Mouse (Mus musculus) lung, embryonic 15.5 days (tissue): Measurements from ENCODE around the gene Vgll4. TPM values are rescaled to one million over a fixed set of nuclear protein-coding genes. Genes with fewer than 3 reads are reported as not detected.
A peak's percentile ranks its signal among the peaks of the same experiment; 100 is the strongest.

Source experiments
- ATAC-seq: fragments of 200-750 bp; cut with Nextera tagmentation; 2 replicates; pipeline ENCODE4 v1.8.0; 2017; ENCODE audit warnings: moderate number of reproducible peaks, borderline replicate concordance; ENCODE audit not compliant: low FRiP score, low TSS enrichment; ENCODE audit errors: extremely low read depth
- H3K27ac ChIP-seq: fragments of 300-500 bp; sonication (generic); 2 replicates; pipeline ENCODE4 v1.5.1; 2015; ENCODE audit warnings: moderate library complexity, mild to moderate bottlenecking, inconsistent platforms
- H3K27me3 ChIP-seq: fragments of 300-500 bp; sonication (generic); 2 replicates; pipeline ENCODE4 v1.6.1; 2015; ENCODE audit warnings: inconsistent platforms
- H3K36me3 ChIP-seq: fragments of 300-500 bp; sonication (generic); 2 replicates; pipeline ENCODE4 v1.6.1; 2015; ENCODE audit warnings: inconsistent platforms
- H3K4me1 ChIP-seq: fragments of 300-500 bp; sonication (generic); 2 replicates; pipeline ENCODE4 v1.6.1; 2015; ENCODE audit warnings: inconsistent platforms
- H3K4me2 ChIP-seq: fragments of 300-500 bp; sonication (generic); 2 replicates; pipeline ENCODE4 v1.6.1; 2015; ENCODE audit warnings: inconsistent platforms, mild to moderate bottlenecking, moderate library complexity
- H3K4me3 ChIP-seq: fragments of 300-500 bp; sonication (generic); 2 replicates; pipeline ENCODE4 v1.5.1; 2015; ENCODE audit warnings: mild to moderate bottlenecking, inconsistent platforms
- H3K9ac ChIP-seq: fragments of 300-500 bp; sonication (generic); 2 replicates; pipeline ENCODE4 v1.6.1; 2015; ENCODE audit warnings: inconsistent platforms
- H3K9me3 ChIP-seq: fragments of 300-500 bp; sonication (generic); 2 replicates; pipeline ENCODE4 v1.6.1; 2016; ENCODE audit warnings: inconsistent platforms
- WGBS: fragments of 180-500 bp; shearing (Covaris S2); methylation state at CpG from one replicate; pipeline ENCODE4 v1.1.7; 2015; 5-methylcytosine and 5-hydroxymethylcytosine counted together
- polyA plus RNA-seq: library from polyadenylated mRNA; unstranded; fragments of >200 nt; fragmentation: Nextera tagmentation; extraction: Ambion mirVana; gene quantifications from 2 replicates; pipeline ENCODE4 v1.2.1, GENCODE M21; 2015

Gene Vgll4
- polyA plus RNA-seq, 1 experiment from 2014 or later, result 147 TPM

DNA sequence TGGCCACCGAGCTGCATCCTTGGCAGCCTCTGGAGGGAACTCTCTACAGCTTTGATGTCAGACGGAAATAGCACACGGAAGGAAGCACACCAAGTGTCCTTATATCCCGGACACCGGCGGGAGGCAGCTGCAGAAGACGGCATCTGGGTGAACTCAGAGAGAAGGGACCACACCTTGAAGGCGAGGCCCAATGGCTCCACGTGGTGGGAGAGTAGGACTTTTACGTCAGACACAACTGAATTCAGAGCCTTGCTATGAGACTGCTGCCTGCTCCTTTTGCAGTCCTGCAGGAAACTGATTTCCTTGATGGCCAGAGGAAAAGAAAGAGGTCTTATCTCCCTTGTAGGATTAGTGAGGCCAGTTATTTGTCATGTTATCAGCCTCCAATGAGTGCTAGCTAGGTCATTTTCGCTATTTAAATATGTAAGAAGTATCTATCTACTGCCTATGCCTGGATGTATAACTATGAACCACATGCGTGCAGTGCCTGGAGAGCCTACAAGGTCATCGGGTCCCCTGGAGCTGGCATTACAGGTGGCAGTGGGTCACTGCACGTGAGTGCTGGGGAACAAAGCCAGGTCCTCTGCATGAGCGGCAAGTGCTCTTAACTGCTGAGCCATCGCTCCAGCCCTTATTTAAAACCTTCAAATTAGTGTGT is 28.7 kb upstream of the Vgll4 start:
- ATAC-seq, result no peak
- H3K9me3 ChIP-seq, result no peaks in the 10 kb centered on the region
- H3K4me1 ChIP-seq, result peaks cover 9% of the 10 kb centered on the region; the same call in 1 of the 2 replicates
- no peak overlapping the region for H3K4me2 ChIP-seq
- WGBS, result 55% methylated on average over 16 of the region's 16 CpGs
- H3K27ac ChIP-seq, result no peak overlapping the region
- no peak overlapping the region for H3K4me3 ChIP-seq
- H3K36me3 ChIP-seq, result no peaks in the 10 kb centered on the region
- H3K9ac ChIP-seq, result no peak overlapping the region
- no peaks in the 10 kb centered on the region for H3K27me3 ChIP-seq

DNA sequence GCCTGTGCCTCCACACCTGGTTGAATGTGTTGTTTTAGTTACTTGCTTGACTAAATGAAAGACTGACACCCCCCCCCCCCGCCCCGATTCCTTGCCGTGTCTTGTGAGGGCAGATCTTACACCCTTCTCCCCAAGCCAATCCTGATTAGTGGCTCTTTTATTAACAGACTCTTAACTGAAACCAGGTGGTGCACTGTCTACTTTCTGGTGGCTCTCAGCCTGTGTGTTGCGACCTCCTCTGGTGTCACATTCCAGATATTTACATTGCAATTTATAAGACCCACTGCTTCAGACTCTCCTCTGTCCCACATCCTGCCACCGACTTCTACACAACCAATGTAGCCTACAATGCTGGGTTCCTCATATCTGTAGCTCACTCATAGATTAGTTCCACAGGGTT is 27.7 kb upstream of the Vgll4 start:
- H3K4me3 ChIP-seq, result no peak overlapping the region
- H3K9me3 ChIP-seq, result no peaks in the 10 kb centered on the region
- 33% methylated on average over 5 of the region's 5 CpGs for WGBS
- no peak for ATAC-seq
- no peaks in the 10 kb centered on the region for H3K36me3 ChIP-seq
- no peaks in the 10 kb centered on the region for H3K27me3 ChIP-seq
- H3K4me2 ChIP-seq, result no peak overlapping the region
- peaks cover 9% of the 10 kb centered on the region; the same call in 1 of the 2 replicates for H3K4me1 ChIP-seq
- H3K27ac ChIP-seq, result peak overlapping the region; percentile 6; the same call in 1 of the 2 replicates
- no peak overlapping the region for H3K9ac ChIP-seq

DNA sequence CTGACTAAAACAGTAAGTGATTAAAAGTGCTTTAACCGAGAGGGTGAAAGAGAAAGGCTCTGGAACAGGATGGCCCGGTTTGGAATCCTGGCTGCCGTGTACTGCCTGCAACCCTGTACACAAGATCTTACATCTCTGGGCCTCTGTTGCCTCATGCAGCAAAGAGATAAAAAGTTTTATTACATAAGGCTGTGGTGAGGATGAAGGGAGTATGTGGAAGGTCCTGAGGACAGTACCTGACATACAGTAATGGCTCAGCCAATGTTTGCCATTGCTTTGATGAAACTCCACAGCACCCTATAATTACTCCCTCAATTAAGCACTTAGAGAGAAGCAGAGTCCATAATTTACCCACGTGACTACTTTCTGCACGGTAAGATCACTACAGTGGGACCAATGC is 27.1 kb upstream of the Vgll4 start:
- peaks cover 9% of the 10 kb centered on the region; the same call in 1 of the 2 replicates for H3K4me1 ChIP-seq
- no peak overlapping the region for H3K4me3 ChIP-seq
- H3K27ac ChIP-seq, result no peak overlapping the region
- H3K27me3 ChIP-seq, result no peaks in the 10 kb centered on the region
- H3K4me2 ChIP-seq, result no peak overlapping the region
- no peak overlapping the region for H3K9ac ChIP-seq
- WGBS, result 70% methylated on average over 5 of the region's 5 CpGs
- 0 out of 2 replicates have a peak, but pooled peaks have one; percentile 8 for ATAC-seq
- H3K9me3 ChIP-seq, result no peaks in the 10 kb centered on the region
- H3K36me3 ChIP-seq, result no peaks in the 10 kb centered on the region

DNA sequence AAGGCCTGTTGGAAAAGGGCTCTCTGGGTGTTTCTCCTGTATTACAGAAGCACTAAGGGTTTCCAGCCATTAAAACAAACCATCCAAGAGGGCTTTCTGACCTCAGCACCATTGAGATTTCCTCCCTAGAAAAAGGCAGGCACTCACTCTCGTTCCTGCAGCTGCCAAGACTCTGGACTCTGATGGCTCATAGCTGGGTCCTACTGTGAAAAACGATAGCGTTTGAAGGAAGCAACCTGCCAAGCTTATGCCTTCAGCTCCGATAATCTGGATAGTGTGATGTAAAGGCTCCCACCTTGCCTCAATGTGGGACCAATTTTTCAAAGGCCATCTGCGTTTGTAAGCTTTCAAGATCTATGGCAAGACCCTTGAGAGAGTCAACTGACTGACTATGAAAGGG is 24.3 kb upstream of the Vgll4 start:
- H3K4me1 ChIP-seq, result peaks cover 19% of the 10 kb centered on the region; the same call in 1 of the 2 replicates
- no peaks in the 10 kb centered on the region for H3K9me3 ChIP-seq
- no peak overlapping the region for H3K4me3 ChIP-seq
- no peak overlapping the region for H3K4me2 ChIP-seq
- 69% methylated on average over 5 of the region's 5 CpGs for WGBS
- no peak for ATAC-seq
- no peaks in the 10 kb centered on the region for H3K36me3 ChIP-seq
- no peaks in the 10 kb centered on the region for H3K27me3 ChIP-seq
- no peak overlapping the region for H3K27ac ChIP-seq
- no peak overlapping the region for H3K9ac ChIP-seq

DNA sequence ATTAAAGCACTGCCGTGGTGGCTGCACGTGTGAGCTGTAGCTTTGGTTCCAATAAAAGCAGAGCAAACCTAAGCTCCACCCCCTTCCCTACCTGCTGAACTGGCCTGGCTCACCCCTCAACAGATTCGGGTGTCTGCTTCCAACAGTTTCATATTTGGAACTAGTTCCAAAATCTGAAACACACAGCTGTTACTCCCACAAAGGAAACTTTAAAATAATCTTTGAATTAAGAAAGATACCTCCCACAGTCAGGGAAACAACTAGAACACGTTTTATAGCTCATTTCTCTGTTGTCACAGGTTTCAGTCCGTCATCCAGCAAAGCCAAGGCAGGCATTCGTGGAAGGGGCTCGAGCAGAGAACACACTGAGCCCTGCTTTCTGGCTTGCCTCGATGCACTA is 23.9 kb upstream of the Vgll4 start:
- Histone ChIP-seq H3K4me3 (no peak overlapping the region), H3K27ac (no peak overlapping the region), H3K36me3 (no peaks in the 10 kb centered on the region), H3K9me3 (no peaks in the 10 kb centered on the region), H3K27me3 (no peaks in the 10 kb centered on the region), H3K4me2 (no peak overlapping the region), H3K4me1 (peaks cover 19% of the 10 kb centered on the region; the same call in 1 of the 2 replicates), H3K9ac (no peak overlapping the region)
- WGBS, result 57% methylated on average over 8 of the region's 8 CpGs
- no peak for ATAC-seq

DNA sequence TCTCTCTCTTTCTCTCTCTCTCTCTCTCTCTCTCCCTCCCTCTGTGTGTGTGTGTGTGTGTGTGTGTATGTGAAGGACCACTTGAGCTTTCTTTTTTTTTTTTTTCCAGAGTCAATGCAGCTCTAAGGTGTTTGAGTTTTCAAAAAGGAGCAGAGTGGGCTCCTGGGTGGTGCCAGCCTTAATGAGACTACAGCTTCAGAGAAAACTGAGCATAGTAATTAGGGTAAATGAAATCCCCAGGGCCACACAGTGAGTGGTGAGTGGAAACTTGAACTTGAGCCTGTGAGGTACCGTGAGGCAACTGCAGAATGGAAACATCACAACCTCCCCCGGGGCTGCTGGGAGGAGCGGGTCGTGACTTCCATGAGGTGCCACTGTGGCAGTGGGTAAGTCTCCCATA is 22.1 kb upstream of the Vgll4 start:
- Histone ChIP-seq H3K9ac (no peak overlapping the region), H3K4me2 (no peak overlapping the region), H3K9me3 (no peaks in the 10 kb centered on the region), H3K36me3 (no peaks in the 10 kb centered on the region), H3K27me3 (no peaks in the 10 kb centered on the region), H3K27ac (no peak overlapping the region), H3K4me3 (no peak overlapping the region), H3K4me1 (peaks cover 10% of the 10 kb centered on the region; the same call in 1 of the 2 replicates)
- ATAC-seq, result no peak
- 75% methylated on average over 4 of the region's 4 CpGs for WGBS

DNA sequence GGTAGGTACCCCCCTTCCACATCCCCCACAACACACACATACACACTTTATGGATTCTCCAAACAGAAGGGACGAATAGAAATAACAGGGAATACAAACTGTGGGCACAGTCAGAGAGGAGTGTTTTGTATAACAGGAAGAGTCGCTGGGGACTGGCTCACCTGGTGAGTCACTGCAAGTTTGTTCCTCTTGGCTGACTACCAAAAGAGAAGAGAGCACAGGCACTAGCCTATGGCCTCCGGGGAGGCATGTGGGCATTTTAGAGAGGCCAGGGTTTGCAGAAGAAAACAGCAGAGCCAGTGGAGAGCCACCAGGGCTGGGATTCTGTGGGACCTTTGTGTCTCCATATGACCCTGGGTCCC is 18.8 kb upstream of the Vgll4 start:
- H3K27ac ChIP-seq, result peak overlapping the region; percentile 92
- H3K4me3 ChIP-seq, result no peak overlapping the region
- H3K4me1 ChIP-seq, result peaks cover 10% of the 10 kb centered on the region; the same call in 1 of the 2 replicates
- H3K4me2 ChIP-seq, result peak overlapping the region; percentile 26; the same call in 1 of the 2 replicates
- peak; percentile 67 for ATAC-seq
- H3K27me3 ChIP-seq, result no peaks in the 10 kb centered on the region
- H3K9ac ChIP-seq, result no peak overlapping the region
- H3K9me3 ChIP-seq, result no peaks in the 10 kb centered on the region
- WGBS, result 43% methylated on average over 3 of the region's 3 CpGs
- H3K36me3 ChIP-seq, result no peaks in the 10 kb centered on the region

DNA sequence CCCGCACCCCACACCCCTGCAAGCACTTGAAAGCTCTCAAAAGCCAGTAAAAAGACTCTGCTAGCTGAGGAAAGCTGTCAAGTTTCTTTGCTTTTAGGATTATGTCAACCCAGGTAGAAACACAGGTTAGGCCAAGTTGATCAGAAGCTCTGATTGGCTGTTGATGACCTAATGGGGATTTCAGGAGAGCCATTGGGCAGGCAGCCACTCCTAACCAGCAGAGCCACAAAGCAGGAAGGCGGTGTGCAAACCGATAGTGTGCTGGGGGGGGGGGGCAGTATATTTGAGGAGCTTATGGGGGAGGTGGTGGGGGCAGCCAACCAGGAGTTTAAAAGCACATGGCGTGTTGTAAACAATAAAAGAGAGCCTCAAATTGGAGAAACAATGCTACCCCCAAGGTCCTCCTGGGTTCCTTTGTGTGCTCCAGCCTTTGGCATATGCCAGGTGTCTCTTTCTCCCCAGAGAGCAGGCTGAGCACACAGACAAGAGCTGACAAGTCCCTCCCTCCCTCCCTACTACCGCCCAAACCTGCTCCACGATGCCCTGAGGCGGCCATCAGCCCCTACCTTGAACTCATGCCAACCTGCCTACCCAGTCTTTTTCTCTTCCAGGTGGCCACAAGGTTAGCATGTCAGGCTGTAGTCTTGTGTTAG is 18.3 kb upstream of the Vgll4 start:
- Histone ChIP-seq H3K36me3 (no peaks in the 10 kb centered on the region), H3K27me3 (no peaks in the 10 kb centered on the region), H3K9me3 (no peaks in the 10 kb centered on the region), H3K4me1 (peaks cover 14% of the 10 kb centered on the region), H3K9ac (no peak overlapping the region), H3K4me2 (peak overlapping the region; percentile 26; the same call in 1 of the 2 replicates), H3K4me3 (no peak overlapping the region), H3K27ac (peak overlapping the region; percentile 92)
- peak; percentile 87 for ATAC-seq
- whole genome bisulfite sequencing, result 61% methylated on average over 4 of the region's 7 CpGs

DNA sequence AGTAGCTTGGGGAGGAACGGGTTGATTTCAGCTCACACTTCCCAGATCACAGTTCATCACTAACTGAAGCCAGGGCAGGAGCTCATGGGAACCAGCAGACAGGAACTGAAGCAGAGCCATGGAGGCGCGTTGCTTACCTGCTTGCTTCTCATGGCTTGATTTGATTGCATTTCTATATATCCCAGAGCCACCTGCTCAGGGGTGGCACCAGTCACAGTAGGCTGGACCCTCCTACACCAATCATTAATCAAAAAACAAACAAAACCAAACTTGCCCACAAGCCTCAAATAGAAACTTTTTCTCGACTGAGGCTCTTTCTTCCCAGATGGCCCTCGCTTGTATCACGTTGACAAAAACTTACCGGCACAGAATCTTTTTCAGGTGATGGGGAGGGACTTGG is 12.9 kb upstream of the Vgll4 start:
- peaks cover 10% of the 10 kb centered on the region; the same call in 1 of the 2 replicates for H3K4me1 ChIP-seq
- no peak overlapping the region for H3K4me2 ChIP-seq
- whole genome bisulfite sequencing, result 55% methylated on average over 7 of the region's 7 CpGs
- H3K9ac ChIP-seq, result no peak overlapping the region
- no peak for ATAC-seq
- H3K36me3 ChIP-seq, result no peaks in the 10 kb centered on the region
- H3K27ac ChIP-seq, result 0 out of 2 replicates have a peak overlapping the region, but pooled peaks have one; percentile 33
- H3K27me3 ChIP-seq, result no peaks in the 10 kb centered on the region
- no peak overlapping the region for H3K4me3 ChIP-seq
- H3K9me3 ChIP-seq, result no peaks in the 10 kb centered on the region

DNA sequence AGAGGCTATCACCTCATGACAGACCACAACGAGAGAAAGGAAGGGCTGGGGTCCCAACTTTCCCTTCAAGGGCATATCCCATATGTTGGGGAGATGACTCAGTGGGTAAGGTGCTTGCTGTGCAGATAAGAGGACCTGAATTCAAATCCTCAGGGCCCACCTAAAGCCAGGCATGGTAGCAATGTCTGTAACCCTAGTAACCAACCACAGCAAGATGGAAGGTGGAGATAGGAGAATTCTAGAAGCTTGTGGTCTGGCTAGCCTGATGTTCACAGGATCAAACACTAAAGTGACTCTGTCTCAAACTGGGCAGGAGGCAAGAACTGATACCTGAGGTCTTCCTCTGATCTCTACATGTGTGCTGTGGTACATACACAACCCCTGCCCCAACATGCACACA is 9.9 kb upstream of the Vgll4 start:
- H3K9ac ChIP-seq, result no peak overlapping the region
- no peaks in the 10 kb centered on the region for H3K27me3 ChIP-seq
- 75% methylated on average over 1 of the region's 1 CpGs for WGBS
- H3K4me3 ChIP-seq, result no peak overlapping the region
- ATAC-seq, result no peak
- no peak overlapping the region for H3K27ac ChIP-seq
- H3K4me1 ChIP-seq, result peaks cover 10% of the 10 kb centered on the region; the same call in 1 of the 2 replicates
- H3K36me3 ChIP-seq, result no peaks in the 10 kb centered on the region
- no peak overlapping the region for H3K4me2 ChIP-seq
- no peaks in the 10 kb centered on the region for H3K9me3 ChIP-seq

DNA sequence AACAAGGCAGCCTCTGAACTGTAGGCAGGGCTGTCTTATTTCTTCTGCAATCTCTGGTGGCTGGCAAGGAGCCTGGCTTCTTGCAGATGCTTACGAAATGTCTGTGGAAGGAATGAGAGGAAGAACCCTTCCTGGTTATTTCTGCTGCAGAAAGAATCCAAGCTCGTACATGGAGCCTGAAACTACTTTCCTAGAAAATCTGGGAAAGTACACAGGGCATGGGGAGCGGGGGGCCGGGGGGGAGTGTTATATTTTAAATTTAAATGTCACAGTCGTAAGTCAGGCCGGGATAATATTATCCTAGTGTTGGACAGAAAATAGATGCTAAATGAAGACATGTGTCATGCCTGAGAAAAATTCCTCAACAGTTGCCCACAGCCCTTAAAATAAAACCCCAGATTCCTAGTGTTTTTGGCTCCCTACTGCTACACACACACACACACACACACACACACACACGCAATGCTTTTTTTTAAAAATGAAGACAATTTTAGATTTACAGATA is 7.2 kb upstream of the Vgll4 start:
- H3K4me3 ChIP-seq, result no peak overlapping the region
- H3K36me3 ChIP-seq, result no peaks in the 10 kb centered on the region
- H3K27me3 ChIP-seq, result no peaks in the 10 kb centered on the region
- WGBS, result 67% methylated on average over 7 of the region's 7 CpGs
- ATAC-seq, result no peak
- no peak overlapping the region for H3K27ac ChIP-seq
- H3K9ac ChIP-seq, result no peak overlapping the region
- H3K4me1 ChIP-seq, result no peaks in the 10 kb centered on the region
- H3K9me3 ChIP-seq, result no peaks in the 10 kb centered on the region
- no peak overlapping the region for H3K4me2 ChIP-seq

DNA sequence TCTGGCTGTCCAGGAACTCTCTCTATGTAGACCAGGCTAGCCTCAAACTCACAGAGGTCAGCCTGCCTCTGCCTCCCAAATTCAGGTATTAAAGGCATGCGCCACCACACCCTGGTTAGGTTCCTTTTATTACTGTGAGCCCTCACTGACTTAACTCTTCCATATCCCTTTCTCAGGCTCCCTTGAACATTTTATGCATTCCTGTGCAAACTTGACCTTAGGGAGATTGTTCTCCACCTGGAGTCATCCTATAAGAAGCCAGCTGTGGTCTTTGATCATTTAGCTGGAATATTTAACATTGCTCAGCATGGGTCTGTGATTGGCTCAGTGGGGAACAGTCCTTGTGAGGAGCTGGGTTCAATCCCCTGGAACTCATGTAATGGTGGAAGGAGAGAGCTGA is 4.5 kb upstream of the Vgll4 start:
- H3K36me3 ChIP-seq, result no peaks in the 10 kb centered on the region
- H3K9me3 ChIP-seq, result no peaks in the 10 kb centered on the region
- H3K9ac ChIP-seq, result no peak overlapping the region
- no peak overlapping the region for H3K27ac ChIP-seq
- WGBS, result 89% methylated on average over 1 of the region's 1 CpGs
- 0 out of 2 replicates have a peak, but pooled peaks cover 4% of the 10 kb centered on the region for H3K27me3 ChIP-seq
- no peak for ATAC-seq
- H3K4me1 ChIP-seq, result peaks cover 8% of the 10 kb centered on the region
- H3K4me3 ChIP-seq, result no peak overlapping the region
- no peak overlapping the region for H3K4me2 ChIP-seq
